Mouse (Mus musculus) embryonic facial prominence, embryonic 14.5 days (tissue): Measurements from ENCODE around the gene Lgr4. TPM values are rescaled to one million over a fixed set of nuclear protein-coding genes. Genes with fewer than 3 reads are reported as not detected.

Source experiments
- ATAC-seq: fragments of 200-750 bp; cut with Nextera tagmentation; 2 replicates; pipeline ENCODE4 v1.8.0; 2017; ENCODE audit warnings: low read depth, moderate number of reproducible peaks, moderate TSS enrichment
- DNase-seq: peaks from one replicate; pipeline ENCODE4 v3.0.0-alpha.2; 2015; ENCODE audit warnings: low spot score
- H3K27ac ChIP-seq: fragments of 300-500 bp; sonication (generic); replicated peaks from 2 replicates; pipeline ENCODE4 v1.5.1; 2014; ENCODE audit warnings: low read depth, mild to moderate bottlenecking, low read length, moderate library complexity
- H3K27me3 ChIP-seq: fragments of 300-500 bp; sonication (generic); replicated peaks from 2 replicates; pipeline ENCODE4 v1.6.1; 2014; ENCODE audit warnings: low read length; ENCODE audit not compliant: control insufficient read depth, insufficient read depth
- H3K36me3 ChIP-seq: fragments of 300-500 bp; sonication (generic); 2 replicates; pipeline ENCODE4 v1.6.1; 2014; ENCODE audit warnings: low read length, mixed read lengths; ENCODE audit not compliant: control insufficient read depth, insufficient read depth
- H3K4me1 ChIP-seq: fragments of 300-500 bp; sonication (generic); 2 replicates; pipeline ENCODE4 v1.6.1; 2014; ENCODE audit warnings: antibody characterized with exemption, low read length; ENCODE audit not compliant: control insufficient read depth, insufficient read depth
- H3K4me2 ChIP-seq: fragments of 300-500 bp; sonication (generic); 2 replicates; pipeline ENCODE4 v1.6.1; 2014; ENCODE audit warnings: low read depth, mild to moderate bottlenecking, low read length, moderate library complexity, mixed read lengths
- H3K4me3 ChIP-seq: fragments of 300-500 bp; sonication (generic); 2 replicates; pipeline ENCODE4 v1.5.1; 2014; ENCODE audit warnings: low read depth, mild to moderate bottlenecking, low read length
- H3K9ac ChIP-seq: fragments of 300-500 bp; sonication (generic); 2 replicates; pipeline ENCODE4 v1.6.1; 2014; ENCODE audit warnings: low read depth, mild to moderate bottlenecking, low read length, moderate library complexity, mixed read lengths
- H3K9me3 ChIP-seq: fragments of 300-500 bp; sonication (generic); 2 replicates; pipeline ENCODE4 v1.6.1; 2016; ENCODE audit warnings: low read length; ENCODE audit not compliant: control insufficient read depth
- WGBS: fragments of 180-500 bp; shearing (Covaris S2); extraction: QIAGEN DNeasy Blood & Tissue Kit; methylation state at CpG from one replicate; pipeline ENCODE4 v1.1.7; 2014; 5-methylcytosine and 5-hydroxymethylcytosine counted together
- polyA plus RNA-seq: library from polyadenylated mRNA; unstranded; fragments of >200 nt; fragmentation: Nextera tagmentation; extraction: Ambion mirVana; gene quantifications from 2 replicates; pipeline ENCODE4 v1.2.1, GENCODE M21; 2014

Gene Lgr4
- polyA plus RNA-seq, 1 experiment from 2014 or later, result 25.0 TPM

DNA sequence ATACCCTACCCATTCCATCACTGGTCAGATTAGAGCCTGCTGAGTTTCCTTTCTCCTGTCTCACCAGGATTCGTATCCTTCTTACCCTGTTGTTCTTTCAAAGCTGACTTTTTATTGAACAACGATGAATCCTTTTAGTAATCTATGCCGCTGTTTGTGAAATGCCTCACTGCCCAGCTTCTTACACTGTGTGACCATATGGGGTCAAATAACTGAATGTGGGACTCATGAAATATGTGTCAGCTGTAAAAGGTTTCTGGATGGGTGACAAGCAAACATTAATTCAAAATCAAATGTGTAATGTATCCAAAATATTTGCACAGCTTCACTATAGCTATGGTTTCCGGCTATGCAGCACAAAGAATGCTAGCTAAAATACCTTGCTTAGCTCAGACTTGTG is 28.1 kb downstream of the Lgr4 start:
- Histone ChIP-seq H3K9me3 (no peaks in the 10 kb centered on the region), H3K9ac (no peak overlapping the region), H3K4me2 (no peak overlapping the region), H3K27ac (no peak overlapping the region), H3K27me3 (no peaks in the 10 kb centered on the region), H3K4me1 (peaks cover 18% of the 10 kb centered on the region), H3K4me3 (no peak overlapping the region), H3K36me3 (no peaks in the 10 kb centered on the region)
- ATAC-seq (no peak), DNase-seq (no peak)
- 76% methylated on average over 4 of the region's 4 CpGs for WGBS

GRCm38 (mm10) chr2:109946426-109946825 is 29.0 kb downstream of the Lgr4 start:
- Histone ChIP-seq H3K4me2 (no peak overlapping the region), H3K27ac (no peak overlapping the region), H3K27me3 (no peaks in the 10 kb centered on the region), H3K4me3 (no peak overlapping the region), H3K9me3 (no peaks in the 10 kb centered on the region), H3K36me3 (no peaks in the 10 kb centered on the region), H3K4me1 (peaks cover 23% of the 10 kb centered on the region), H3K9ac (no peak overlapping the region)
- ATAC-seq (no peak), DNase-seq (no peak)
- WGBS, result 84% methylated on average over 6 of the region's 6 CpGs

GRCm38 (mm10) chr2:109949519-109949918 is 32.1 kb downstream of the Lgr4 start:
- Histone ChIP-seq H3K9ac (no peak overlapping the region), H3K4me3 (no peak overlapping the region), H3K36me3 (no peaks in the 10 kb centered on the region), H3K4me2 (no peak overlapping the region), H3K27me3 (no peaks in the 10 kb centered on the region), H3K9me3 (no peaks in the 10 kb centered on the region), H3K4me1 (peaks cover 15% of the 10 kb centered on the region), H3K27ac (no peak overlapping the region)
- ATAC-seq (no peak), DNase-seq (no peak)

- no peak overlapping the region for H3K4me3 ChIP-seq
- 49% methylated on average over 3 of the region's 3 CpGs for WGBS
- H3K4me1 ChIP-seq, result peaks cover 10% of the 10 kb centered on the region
- H3K4me2 ChIP-seq, result no peak overlapping the region
- no peaks in the 10 kb centered on the region for H3K9me3 ChIP-seq
- DNase-seq (no peak), ATAC-seq (no peak)
- no peak overlapping the region for H3K9ac ChIP-seq
- H3K27ac ChIP-seq, result no peak overlapping the region
- no peaks in the 10 kb centered on the region for H3K27me3 ChIP-seq
- H3K36me3 ChIP-seq, result no peaks in the 10 kb centered on the region
Observed at GRCm38 (mm10) chr2:109950311-109950710, 32.9 kb downstream of the Lgr4 start.

GRCm38 (mm10) chr2:109951050-109951449 is 33.6 kb downstream of the Lgr4 start:
- 56% methylated on average over 4 of the region's 4 CpGs for WGBS
- ATAC-seq (no peak), DNase-seq (no peak)
- Histone ChIP-seq H3K4me1 (peaks cover 10% of the 10 kb centered on the region), H3K9ac (no peak overlapping the region), H3K27me3 (no peaks in the 10 kb centered on the region), H3K4me3 (no peak overlapping the region), H3K27ac (no peak overlapping the region; the same call in 1 of the 2 replicates), H3K4me2 (no peak overlapping the region), H3K9me3 (no peaks in the 10 kb centered on the region), H3K36me3 (no peaks in the 10 kb centered on the region)

- no peaks in the 10 kb centered on the region for H3K9me3 ChIP-seq
- ATAC-seq, result peak; percentile 65
- H3K36me3 ChIP-seq, result no peaks in the 10 kb centered on the region
- no peak overlapping the region for H3K4me3 ChIP-seq
- no peak overlapping the region for H3K27ac ChIP-seq
- H3K4me2 ChIP-seq, result no peak overlapping the region
- no peak overlapping the region for H3K9ac ChIP-seq
- DNase-seq, result no peak
- H3K4me1 ChIP-seq, result peaks cover 10% of the 10 kb centered on the region
- H3K27me3 ChIP-seq, result no peaks in the 10 kb centered on the region
- 69% methylated on average over 10 of the region's 10 CpGs for WGBS
Observed at GRCm38 (mm10) chr2:109953048-109953717, 35.7 kb downstream of the Lgr4 start.

GRCm38 (mm10) chr2:109953893-109954292 is 36.4 kb downstream of the Lgr4 start:
- no peak overlapping the region for H3K9ac ChIP-seq
- DNase-seq, result no peak
- 67% methylated on average over 4 of the region's 4 CpGs for WGBS
- peaks cover 14% of the 10 kb centered on the region for H3K4me1 ChIP-seq
- H3K9me3 ChIP-seq, result no peaks in the 10 kb centered on the region
- no peak overlapping the region for H3K4me3 ChIP-seq
- H3K36me3 ChIP-seq, result no peaks in the 10 kb centered on the region
- no peak overlapping the region for H3K4me2 ChIP-seq
- no peaks in the 10 kb centered on the region for H3K27me3 ChIP-seq
- H3K27ac ChIP-seq, result no peak overlapping the region
- no peak for ATAC-seq

DNA sequence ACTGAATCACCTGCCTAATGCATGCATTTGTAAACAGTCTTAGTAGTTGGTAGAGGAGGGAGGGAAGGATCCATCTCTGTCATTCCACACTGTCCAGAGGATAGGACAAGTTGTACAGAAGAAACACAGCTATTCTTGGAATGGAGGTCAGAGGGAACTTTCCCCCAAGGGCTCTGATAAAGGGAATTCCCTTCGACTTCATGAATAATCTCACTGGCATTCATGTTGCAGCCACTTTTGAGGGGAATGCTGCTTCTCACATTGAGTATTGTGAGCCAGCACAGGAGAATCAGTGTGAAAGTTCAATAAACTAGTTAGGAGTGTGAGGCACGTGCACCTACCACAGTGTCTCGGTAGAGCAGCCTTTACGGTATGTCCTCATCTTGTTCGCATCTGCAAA is 37.6 kb downstream of the Lgr4 start:
- Histone ChIP-seq H3K4me1 (peaks cover 24% of the 10 kb centered on the region), H3K9ac (no peak overlapping the region), H3K9me3 (no peaks in the 10 kb centered on the region), H3K4me3 (no peak overlapping the region), H3K27ac (no peak overlapping the region), H3K4me2 (no peak overlapping the region), H3K36me3 (no peaks in the 10 kb centered on the region), H3K27me3 (no peaks in the 10 kb centered on the region)
- DNase-seq, result no peak
- WGBS, result 64% methylated on average over 5 of the region's 5 CpGs
- ATAC-seq, result no peak

DNA sequence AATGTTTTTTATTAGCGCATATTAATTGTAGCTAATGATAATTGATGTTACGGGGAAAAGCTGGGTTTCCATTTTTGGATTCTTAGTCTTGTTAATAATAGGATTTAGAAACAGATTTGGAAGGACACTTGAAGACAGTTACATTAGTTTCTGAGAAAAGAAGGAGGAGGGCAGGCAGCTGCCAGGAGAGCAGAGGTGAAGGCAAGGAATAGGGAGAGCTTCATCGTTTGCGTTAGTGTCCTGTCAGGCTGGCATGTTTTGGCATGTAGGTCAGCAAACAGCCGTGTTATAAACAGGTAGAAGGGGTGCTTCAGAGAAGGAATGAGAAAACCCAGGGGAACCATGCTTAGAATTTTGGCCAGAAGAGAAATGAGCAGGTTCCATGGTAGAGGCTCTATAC is 38.5 kb downstream of the Lgr4 start:
- H3K36me3 ChIP-seq, result no peaks in the 10 kb centered on the region
- no peak overlapping the region for H3K4me3 ChIP-seq
- H3K9ac ChIP-seq, result no peak overlapping the region
- DNase-seq, result no peak
- no peak overlapping the region for H3K4me2 ChIP-seq
- H3K9me3 ChIP-seq, result no peaks in the 10 kb centered on the region
- H3K27ac ChIP-seq, result no peak overlapping the region
- WGBS, result 88% methylated on average over 5 of the region's 5 CpGs
- ATAC-seq, result no peak
- no peaks in the 10 kb centered on the region for H3K27me3 ChIP-seq
- peaks cover 22% of the 10 kb centered on the region for H3K4me1 ChIP-seq
